Mouse (Mus musculus): ENCODE results near the gene Dhrs3.

Gene Dhrs3

DNA sequence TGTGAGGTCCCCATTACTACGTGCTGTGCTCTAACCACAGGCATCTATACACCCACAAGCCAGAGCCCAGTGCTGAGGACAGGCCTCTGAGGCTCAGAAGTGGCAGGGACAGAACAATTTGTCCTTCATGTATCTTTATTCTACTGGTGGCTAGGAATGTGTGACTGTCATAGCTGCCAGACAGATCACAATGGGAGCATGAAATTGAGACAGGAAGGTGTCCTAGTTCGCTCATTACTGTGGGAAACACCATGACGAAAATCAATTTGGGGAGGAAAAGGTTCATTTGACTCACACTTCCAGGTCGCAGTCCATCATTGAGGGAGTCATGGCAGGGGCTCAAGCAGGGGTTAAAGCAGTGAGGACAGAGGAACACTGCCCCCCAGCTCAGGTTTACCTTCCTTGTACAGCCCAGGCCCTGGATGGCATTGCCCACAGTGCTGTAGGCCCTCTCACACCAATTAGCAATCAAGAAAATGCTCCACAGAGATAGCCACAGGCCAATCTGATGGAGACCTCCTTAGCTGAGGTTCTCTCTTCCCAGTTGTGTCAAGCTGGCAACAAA, 47.3 kb downstream of the Dhrs3 start:
- no peak for DNase-seq (ENCODE audit: low spot score in 2 of 2)

DNA sequence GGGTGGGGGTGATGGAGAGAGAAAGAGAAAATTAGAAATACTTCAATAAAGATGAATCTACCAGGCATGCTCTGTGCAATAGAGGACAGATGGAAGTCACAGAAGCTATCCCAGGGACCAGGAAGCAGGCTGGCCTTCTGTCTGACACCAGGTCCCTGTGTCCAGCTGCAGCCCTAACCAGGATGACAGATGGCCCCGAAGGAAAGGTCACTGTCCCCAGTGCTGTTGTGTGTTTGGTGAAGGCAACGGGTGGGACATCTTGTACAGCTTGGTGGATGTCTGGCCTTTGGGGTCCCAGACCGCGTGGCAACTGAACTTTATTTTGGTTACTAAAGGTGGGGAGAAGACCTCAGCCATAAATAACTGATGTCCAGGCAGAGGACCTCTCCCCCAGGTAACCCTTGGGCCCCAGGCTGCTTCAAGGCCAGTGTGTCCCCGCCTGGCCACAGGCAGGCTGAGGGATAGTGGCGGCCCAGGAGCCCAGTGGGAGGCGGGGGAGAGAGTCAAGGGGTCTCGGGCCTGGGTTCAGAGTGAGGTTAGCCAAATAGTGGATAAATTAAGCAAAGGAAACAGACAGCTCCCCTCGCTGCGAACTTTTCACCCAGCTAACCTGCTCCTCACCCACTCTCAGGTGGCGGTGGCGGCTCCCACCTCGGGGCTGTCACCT, 48.3 kb downstream of the Dhrs3 start:
- DNase-seq (ENCODE audit: low spot score in 2 of 2), result no peak

DNA sequence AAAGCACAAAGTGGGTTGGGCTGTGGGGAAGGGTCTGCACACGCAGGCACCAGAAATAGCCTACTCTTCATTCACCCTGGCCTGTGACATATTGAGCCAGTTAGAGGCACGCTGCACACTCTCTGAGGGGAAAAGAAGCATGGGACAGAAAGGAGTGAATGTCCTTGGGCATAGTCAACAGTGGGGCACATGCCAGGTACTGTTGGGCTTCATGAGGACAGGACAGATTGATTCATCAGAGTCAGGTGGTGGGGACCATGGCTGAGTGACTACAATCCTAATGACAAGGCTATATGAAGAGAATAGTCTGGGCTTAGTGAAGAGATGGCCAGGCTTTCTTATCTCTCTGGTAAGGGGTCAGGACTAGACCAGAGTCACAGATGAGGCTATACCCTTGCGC, 49.8 kb downstream of the Dhrs3 start:
- DNase-seq (ENCODE audit: low spot score in 2 of 2), result no peak

DNA sequence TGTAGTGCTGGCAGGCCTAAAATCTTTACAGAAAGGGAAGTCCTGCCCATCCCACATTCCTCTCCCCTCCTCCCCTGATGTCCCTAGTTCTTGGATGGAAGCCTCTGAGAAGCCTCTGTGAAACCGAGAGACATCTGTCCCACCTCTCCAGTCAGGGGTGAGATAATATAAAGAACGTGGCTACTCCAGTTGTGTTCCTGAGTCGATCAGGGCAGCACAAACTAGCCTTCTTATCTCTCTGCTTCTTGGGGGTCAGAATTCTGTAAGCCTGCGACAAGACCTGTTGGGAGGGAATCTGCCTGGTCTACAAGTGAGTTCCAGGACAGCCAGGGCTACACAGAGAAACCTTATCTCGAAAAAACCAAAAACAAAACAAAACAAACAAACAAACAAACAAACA, 50.6 kb downstream of the Dhrs3 start:
- DNase-seq (ENCODE audit: low spot score in 2 of 2), result no peak

DNA sequence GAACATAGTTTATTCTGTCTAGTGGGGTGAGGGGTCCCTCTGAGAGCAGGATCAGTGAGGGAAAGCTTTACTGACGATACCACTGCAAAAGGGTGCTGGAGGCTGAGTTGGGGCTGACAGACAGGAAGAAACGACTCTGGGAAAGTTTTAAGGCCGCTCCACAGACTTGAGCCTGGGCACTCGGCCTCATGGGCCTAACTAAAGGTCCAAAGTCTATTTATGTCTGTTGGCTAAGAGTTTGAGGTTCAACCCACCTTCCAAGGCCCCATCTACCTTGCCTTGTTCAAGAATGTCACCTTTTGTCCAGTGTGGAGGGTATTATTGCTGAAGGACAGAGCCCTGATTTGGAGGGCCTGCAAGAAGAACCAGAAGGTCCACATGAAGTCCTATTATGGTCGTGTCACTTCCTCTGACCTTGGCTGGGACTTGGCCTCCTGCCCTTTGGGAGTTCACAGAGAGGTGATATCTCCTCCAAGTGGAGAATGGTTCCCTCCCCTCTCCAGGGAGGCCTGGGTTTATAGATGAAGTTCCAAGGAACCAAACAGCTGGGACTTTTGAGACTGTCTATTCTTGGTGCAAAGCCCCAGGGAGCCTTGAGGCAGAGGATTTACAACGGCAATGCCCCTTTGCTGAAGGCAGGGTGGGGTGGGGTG, 55.2 kb downstream of the Dhrs3 start:
- no peak for DNase-seq (ENCODE audit: low spot score in 2 of 2)

DNA sequence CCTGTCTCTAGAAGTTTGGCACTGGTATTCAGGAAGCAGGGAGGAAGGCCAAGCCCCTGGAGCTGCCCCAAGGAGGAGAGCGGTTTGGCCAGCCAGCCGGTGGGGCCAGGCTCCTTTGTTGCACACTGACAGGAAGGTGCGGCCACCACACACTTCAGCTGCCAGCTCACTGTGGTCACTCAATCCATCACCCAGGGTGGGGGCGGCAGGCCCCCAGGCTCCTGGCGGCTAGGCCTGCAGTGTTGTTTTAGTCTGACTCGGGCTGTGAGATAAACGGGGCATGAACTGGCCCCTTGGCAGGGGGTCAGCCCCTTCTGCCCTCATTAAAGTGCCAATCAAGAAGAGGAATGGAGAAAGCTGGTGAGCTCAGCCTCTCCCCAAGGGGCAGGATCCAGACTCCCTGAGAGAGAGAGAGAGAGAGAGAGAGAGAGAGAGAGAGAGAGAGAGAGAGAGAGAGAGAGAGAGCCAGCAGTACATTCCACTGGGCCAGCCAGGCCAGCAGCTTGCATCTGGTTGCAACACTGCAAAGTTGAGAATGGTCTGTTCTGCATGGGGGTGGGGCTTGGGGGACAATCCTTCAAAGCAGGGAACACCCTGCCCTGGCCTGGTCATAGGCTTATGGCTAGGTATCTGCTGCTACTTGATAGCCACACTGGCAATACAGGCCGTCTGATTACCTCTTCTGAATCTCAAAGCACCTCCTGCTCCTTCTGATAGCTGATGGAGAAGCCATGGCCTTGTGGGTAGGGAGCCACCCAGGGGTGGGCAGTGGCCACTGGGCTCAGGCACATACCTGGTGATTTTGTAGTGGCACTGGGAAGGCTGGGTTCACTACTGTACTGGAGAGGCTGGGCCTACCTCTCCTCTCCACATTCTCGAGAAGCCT, 57.1 kb downstream of the Dhrs3 start:
- peak; percentile 46 to 61 for DNase-seq (ENCODE audit: low spot score in 2 of 2)

DNA sequence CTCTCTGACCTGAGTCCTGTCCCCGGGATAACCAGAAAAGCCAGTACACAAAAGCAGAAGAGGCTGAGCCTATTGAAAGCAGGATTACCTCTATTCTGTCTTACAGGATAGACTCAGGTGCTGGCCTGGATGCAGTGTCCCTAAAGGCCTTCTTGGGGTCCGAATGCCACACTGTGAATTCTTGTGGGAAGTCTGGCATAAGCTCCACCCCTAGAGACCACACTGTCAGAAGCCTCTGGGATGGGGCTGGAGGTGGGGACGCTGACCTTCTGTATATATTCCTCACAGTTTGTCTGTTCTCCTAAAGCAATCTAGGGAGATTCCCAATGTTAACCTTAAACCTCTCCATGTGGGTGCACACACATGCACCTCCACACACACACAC, 57.7 kb downstream of the Dhrs3 start:
- no peak for DNase-seq (ENCODE audit: low spot score in 2 of 2)

DNA sequence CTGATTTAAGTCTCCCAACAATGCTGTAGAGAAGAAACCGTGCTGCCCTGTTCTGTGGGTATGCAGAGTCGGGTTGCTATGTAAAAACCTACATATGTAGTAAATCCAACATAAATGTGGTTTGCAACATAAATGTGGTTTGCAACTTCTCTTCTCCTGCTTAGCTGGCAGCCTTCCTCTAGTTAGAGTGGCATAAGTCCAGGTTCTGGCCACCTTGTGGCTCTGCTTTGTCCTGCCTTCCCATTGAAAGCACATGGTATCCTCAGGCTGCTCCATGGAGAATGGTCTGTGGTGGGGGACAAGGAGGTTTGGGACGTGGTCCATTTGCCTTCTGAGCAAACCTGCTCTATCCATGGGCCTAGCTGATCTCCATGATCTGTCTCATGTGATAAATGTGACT, 58.3 kb downstream of the Dhrs3 start:
- DNase-seq (ENCODE audit: low spot score in 2 of 2), result no peak

DNA sequence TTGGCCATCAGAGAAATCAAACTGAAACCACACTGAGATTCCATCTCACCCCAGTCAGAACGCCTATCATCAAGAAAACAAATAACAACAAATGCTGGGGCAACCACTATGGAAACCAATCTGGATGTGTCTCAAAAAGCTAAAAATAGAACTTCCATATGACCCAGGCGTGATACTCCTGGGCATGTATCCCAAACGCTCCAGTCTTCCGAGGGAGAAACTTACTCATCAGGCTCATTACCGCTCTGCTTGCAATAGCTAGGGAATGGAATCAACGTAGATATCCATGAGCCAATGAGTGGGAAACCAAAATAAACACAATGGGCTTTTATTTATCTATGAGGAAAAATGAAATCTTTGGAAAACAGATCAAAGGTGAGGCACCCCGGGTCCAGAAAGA, 59.2 kb downstream of the Dhrs3 start:
- no peak for DNase-seq (ENCODE audit: low spot score in 2 of 2)

DNA sequence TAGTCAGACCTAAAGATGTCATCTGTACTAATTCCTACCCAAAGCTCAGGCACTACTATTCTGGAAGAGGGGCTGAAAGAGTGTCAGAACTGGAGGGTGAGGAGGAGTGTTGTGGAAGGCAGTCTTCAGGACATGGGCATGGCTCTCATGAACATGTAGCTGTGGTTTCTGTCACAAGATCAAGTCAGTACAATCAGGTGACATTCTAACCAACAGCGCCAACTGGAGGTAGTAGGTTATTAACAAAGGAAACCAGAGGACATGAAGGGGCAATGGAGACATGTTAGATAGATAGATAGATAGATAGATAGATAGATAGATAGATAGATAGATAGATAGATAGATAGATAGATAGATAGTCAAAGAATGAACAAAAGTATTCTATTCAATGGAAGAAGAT, 60.8 kb downstream of the Dhrs3 start:
- no peak for DNase-seq (ENCODE audit: low spot score in 2 of 2)

DNA sequence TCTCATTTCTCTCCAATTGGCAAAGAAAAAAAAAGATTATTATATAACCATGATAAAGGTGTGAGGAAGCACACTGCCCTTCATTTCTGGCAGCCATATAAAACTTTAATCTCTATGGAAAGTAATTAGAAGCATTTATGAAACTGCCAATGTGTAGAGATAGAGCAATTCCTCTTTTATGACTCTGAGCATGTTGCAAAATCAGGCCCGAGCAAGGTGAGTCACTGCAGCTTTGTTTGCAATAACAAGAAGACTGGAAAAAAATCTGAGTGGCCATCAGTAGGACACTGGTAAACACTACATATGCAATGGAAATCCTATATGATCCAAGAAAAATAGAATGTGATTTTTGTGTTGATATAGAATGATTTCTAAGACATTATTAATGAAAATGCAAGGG, 63.2 kb downstream of the Dhrs3 start:
- DNase-seq (ENCODE audit: low spot score in 2 of 2), result no peak

DNA sequence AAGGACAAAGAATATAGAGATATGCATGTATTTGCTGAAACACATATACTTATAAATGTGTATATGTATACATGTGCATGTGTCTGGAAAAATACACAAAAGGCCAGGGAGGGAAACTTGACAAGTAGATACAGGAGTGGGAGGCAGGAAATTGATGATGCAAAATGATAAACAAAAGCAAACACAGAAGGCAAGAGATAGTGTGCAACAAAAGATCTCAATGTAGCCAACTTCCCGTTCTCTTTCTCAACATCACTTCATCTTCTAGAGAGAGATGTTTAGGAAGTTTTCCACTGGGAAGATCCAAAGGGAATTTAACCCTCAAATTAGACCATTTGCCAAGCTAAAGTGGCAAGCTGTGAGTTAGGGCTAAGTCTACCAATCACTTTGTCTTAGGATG, 63.7 kb downstream of the Dhrs3 start:
- no peak for DNase-seq (ENCODE audit: low spot score in 2 of 2)

DNA sequence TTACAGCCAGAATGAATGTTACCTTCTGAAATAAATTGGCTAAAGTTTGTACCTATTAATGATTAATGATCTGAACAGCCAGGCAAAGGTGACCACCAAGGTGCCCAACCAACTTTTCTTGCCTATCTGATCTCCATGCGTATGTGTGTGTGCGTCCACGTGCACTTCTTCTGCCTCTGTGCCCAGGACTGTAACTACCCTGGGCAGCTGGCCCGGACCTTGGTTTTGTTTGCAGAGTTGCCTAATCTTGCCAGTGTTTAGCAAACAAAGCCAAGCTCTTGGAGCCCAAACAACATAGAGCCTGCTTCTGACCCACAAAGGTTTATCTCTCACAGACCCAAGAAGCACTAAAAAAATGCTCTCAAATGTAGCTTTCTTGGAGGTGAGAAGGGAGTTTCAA, 64.6 kb downstream of the Dhrs3 start:
- no peak for DNase-seq (ENCODE audit: low spot score in 2 of 2)

DNA sequence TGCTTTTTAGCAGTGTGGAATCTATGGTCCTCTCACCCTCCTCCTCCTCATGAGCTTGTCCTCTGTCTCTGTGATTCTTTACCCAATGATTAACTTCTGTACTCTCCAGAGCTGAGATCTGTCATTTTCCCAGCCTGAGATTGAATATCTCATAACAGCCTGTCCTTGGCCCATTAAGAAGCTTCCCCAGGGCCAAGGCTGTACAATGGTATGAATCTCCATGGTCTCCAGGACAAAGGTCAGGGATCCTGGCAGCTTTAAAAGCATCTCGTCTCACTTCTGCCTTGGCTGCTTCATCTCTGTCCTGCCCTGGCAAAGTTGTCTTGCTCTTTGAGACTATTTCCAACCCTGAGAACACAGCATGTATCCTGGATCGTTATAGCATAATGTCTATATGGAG, 65.1 kb downstream of the Dhrs3 start:
- no peak for DNase-seq (ENCODE audit: low spot score in 2 of 2)

DNA sequence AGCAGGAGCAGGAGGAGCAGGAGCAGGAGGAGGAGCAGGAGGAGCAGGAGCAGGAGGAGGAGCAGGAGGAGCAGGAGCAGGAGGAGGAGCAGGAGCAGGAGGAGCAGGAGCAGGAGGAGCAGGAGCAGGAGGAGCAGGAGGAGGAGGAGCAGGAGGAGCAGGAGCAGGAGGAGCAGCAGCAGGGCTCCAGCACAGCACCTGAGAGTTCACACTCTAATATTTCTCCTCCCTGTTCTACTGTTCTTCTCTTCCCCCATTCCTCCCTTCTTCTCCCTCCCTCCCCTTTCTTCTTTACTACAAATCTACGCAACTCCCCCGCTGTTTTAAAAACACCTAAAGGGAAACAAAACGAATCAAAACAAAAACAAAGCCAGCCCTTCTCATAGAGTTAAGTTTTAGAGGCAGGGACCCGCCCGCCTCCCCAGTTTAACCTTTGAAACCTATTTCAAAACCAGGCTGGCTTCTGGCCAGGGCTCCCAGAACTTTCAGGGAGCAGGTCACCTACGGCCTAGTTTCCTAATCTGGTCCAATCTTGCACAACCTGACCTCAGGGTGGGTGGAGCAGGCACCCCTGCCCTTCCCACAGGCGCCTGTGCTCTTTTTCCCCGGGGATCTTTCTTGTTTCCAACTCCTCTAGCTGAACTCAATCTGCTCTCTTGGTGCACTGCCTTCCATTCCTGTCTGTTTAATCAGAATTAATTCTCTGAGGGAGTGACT, 67.7 kb downstream of the Dhrs3 start:
- no peak for DNase-seq (ENCODE audit: low spot score in 2 of 2)

DNA sequence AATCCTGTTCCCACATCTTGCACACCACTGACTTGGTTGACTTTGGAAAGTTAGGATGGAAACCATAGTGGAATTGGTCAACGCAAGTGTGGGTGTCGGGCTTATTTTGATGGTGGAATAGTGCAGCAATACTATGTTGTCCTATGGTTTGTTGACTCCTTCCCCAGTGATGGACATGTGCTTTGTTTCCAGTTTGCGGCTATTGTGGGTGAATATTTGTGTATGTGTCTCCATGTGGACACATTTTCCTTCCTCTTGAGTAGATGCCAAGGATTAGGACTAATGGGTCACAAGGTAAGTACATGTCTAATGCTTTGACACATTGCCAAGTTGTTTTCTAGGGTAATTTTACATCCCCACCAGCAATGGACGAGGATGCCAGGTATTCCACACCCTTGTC, 68.6 kb downstream of the Dhrs3 start:
- no peak for DNase-seq (ENCODE audit: low spot score in 2 of 2)

DNA sequence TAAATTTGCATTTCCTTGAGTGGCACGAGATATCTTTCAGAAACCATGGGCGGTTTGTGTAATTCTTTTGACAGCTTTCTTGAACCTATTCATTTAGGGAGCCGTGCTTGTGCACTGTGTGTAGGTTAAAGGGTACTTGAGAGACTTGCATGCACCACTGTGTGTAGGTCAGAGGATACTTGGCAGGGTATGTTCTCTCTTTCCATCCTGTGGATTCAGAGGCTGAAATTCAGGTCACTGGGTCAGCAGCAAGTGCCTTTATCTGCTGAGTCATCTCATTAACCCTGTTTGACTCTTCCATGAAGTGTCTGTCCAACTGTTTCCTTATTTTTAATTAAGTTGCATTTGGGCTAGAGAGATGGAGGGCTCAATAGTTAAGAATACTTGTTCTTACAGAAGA, 69.1 kb downstream of the Dhrs3 start:
- no peak for DNase-seq (ENCODE audit: low spot score in 2 of 2)

DNA sequence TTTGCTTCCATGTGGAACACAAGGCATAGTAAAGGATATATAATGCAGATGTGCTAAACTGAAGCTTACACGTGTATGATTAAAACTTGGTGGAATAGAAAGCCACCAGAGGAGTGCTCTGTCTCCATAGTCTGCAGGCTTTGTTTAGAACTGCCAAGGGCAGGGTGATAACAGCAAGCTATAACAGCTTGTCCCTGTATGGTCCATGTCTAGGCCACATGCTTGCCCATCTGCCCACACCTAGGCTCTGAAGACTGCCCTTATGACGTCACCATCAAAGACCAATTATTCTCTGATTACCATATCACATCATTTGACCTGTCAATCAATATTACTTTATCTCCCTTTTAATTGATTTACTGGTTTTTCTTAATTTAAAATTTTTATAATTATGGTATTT, 72.6 kb downstream of the Dhrs3 start:
- DNase-seq (ENCODE audit: low spot score in 2 of 2), result no peak

DNA sequence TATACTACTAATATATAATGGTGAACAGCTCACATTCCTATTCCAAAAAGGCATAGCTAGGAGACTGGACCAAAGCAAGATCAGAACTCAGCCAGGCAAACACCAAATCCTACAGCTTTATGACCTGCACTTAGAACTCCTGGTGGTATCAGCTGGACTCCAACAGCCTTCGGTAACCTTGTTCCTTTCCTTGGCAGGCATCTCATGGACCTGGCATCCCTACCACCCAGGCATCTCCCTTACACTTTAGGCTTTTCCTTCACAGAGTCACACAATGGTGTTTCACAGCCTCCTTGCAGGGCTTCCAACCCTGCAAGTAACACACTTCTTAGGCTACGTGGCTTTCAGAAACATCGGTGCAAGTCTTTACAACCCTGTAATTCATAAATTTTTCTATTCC, 75.7 kb downstream of the Dhrs3 start:
- no peak for DNase-seq (ENCODE audit: low spot score in 2 of 2)

DNA sequence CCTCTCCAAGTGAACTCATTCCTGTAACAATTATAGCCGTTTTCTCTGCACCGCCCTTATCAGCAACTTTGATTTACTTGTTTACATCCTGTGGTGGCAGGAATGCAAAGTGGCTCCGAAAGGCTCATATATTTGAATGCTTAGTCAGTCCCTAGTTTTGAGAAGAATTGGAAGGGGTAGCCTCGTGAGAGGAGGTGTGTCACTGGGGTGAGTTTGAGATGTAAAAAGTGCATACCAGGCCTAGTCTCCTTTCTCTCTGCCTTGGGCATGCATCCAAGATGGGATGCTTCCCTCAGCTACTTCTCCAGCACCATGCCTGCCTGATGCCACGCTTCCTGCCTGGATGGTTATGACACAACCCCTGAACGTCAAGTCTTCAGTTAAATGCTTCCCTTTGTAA, 76.4 kb downstream of the Dhrs3 start:
- no peak for DNase-seq (ENCODE audit: low spot score in 2 of 2)

DNA sequence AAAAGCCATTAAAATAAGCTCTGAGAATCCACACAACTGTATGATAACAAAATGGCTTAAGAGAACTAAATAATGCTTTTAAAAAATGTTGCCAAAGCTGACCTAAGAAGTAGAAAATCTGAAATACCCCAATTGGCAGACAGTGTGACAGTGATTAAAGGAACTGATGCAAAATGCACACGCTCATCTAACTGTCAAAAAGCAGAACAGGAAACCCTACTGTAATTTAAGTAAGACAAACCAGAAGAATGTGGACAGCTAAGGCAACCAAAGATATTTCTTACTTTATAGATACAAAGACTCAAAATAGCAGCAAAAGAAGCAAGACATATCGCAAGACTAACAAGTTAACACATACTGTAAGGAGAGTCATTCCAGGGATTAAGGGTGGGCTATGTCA, 78.4 kb downstream of the Dhrs3 start:
- DNase-seq (ENCODE audit: low spot score in 2 of 2), result no peak
